Comparison of ENCODE assay signal across 11 mouse cellular contexts in genomic region chr2:122365244-122365866, GRCm38 (mm10). TPM values are rescaled to one million over a fixed set of nuclear protein-coding genes. Genes with fewer than 3 reads are reported as not detected.
A peak's percentile ranks its signal among the peaks of the same experiment; 100 is the strongest.
DNase-seq lines count a peak whose midpoint lies in the region; ATAC-seq and TF ChIP-seq lines count a peak whose summit lies in the region.
"Had no signal": no experiment of that assay in that cellular context is flagged by ENCODE, and none has a peak within 500 bp of the region (broad histone marks: within the 10 kb centered on the region; RNA-seq: fewer than 3 reads in every experiment).

No protein-coding gene starts in this region.

- peaks cover 9% of the 10 kb centered on the region for H3K27me3 ChIP-seq in hindbrain, embryonic 10.5 days (ENCODE audit: insufficient read depth, poor library complexity, severe bottlenecking)
- H3K27me3 ChIP-seq in hindbrain, embryonic 11.5 days (ENCODE audit: control insufficient read depth, insufficient read depth, low read length): no peaks in the 10 kb centered on the region
- no peaks in the 10 kb centered on the region for H3K27me3 ChIP-seq in ES-Bruce4 (ENCODE audit: control insufficient read depth, insufficient read depth, low read length, poor library complexity, severe bottlenecking)
- no peaks in the 10 kb centered on the region for H3K27me3 ChIP-seq in liver, embryonic 14.5 days (ENCODE audit: control insufficient read depth, insufficient read depth, low read length)

- WGBS in hindbrain, embryonic 10.5 days: 88% methylated on average over 10 of the region's 10 CpGs
- 87% methylated on average over 10 of the region's 10 CpGs for WGBS in hindbrain, embryonic 11.5 days
- WGBS in liver, embryonic 14.5 days (ENCODE audit: insufficient replicate concordance): 75% methylated on average over 10 of the region's 10 CpGs

- ATAC-seq in hindbrain, embryonic 11.5 days (ENCODE audit: low FRiP score): no peak
- ATAC-seq in liver, embryonic 14.5 days (ENCODE audit: insufficient read depth): no peak

- H3K27ac ChIP-seq in hindbrain, embryonic 10.5 days: no peak overlapping the region
- H3K27ac ChIP-seq in hindbrain, embryonic 11.5 days (ENCODE audit: low read depth, low read length): no peak overlapping the region
- no peak overlapping the region for H3K27ac ChIP-seq in ES-Bruce4 (ENCODE audit: insufficient read depth, low read length)
- peak overlapping the region; percentile 66 for H3K27ac ChIP-seq in liver, embryonic 14.5 days

- no peak for DNase-seq in hindbrain, embryonic 10.5 days (ENCODE audit: low spot score)
- no peak for DNase-seq in hindbrain, embryonic 11.5 days (ENCODE audit: low spot score)
- DNase-seq in cerebellum, adult 9-10 months: peak; percentile 78
- no peak for DNase-seq in liver, embryonic 14.5 days (ENCODE audit: low read depth in 3 of 3, low spot score in 3 of 3)
- DNase-seq in kidney, postnatal 14 days: no peak
- DNase-seq in thymus, adult 18-20 months: no peak
- DNase-seq in gastrocnemius, postnatal 25 days: no peak
- DNase-seq: heart, postnatal 10 days; lung, postnatal 14 days had no signal

- no peak for TF ChIP-seq POLR2A in ES-Bruce4 (IDR thresholded peaks at IDR 0.05; ENCODE audit: insufficient read depth, low read length)

- H3K9ac ChIP-seq in hindbrain, embryonic 11.5 days (ENCODE audit: low read depth, low read length): no peak overlapping the region
- H3K9ac ChIP-seq in ES-Bruce4 (ENCODE audit: low read depth, poor library complexity, severe bottlenecking): no peak overlapping the region
- H3K9ac ChIP-seq in liver, embryonic 14.5 days (replicated peaks): no peak overlapping the region; the same call in 1 of the 2 replicates

- no peak overlapping the region for H3K4me2 ChIP-seq in hindbrain, embryonic 11.5 days (replicated peaks; ENCODE audit: low read depth, low read length)
- H3K4me2 ChIP-seq in liver, embryonic 14.5 days (ENCODE audit: low read depth): peak overlapping the region; percentile 48

- no peaks in the 10 kb centered on the region for H3K9me3 ChIP-seq in hindbrain, embryonic 10.5 days
- no peaks in the 10 kb centered on the region for H3K9me3 ChIP-seq in hindbrain, embryonic 11.5 days (ENCODE audit: control insufficient read depth, low read length)
- H3K9me3 ChIP-seq in ES-Bruce4 (replicated peaks; ENCODE audit: control insufficient read depth, insufficient read depth, low read length, poor library complexity, severe bottlenecking): no peaks in the 10 kb centered on the region
- H3K9me3 ChIP-seq in liver, embryonic 14.5 days (ENCODE audit: control insufficient read depth, low read length): no peaks in the 10 kb centered on the region

- peaks cover 48% of the 10 kb centered on the region for H3K36me3 ChIP-seq in hindbrain, embryonic 10.5 days
- H3K36me3 ChIP-seq in hindbrain, embryonic 11.5 days (ENCODE audit: control insufficient read depth, insufficient read depth, low read length): no peaks in the 10 kb centered on the region
- H3K36me3 ChIP-seq in ES-Bruce4 (ENCODE audit: control insufficient read depth, insufficient read depth, low read length, poor library complexity, severe bottlenecking): no peaks in the 10 kb centered on the region
- no peaks in the 10 kb centered on the region; the same call in 1 of the 2 replicates for H3K36me3 ChIP-seq in liver, embryonic 14.5 days (replicated peaks; ENCODE audit: control insufficient read depth, insufficient read depth, low read depth)

- peaks cover 57% of the 10 kb centered on the region for H3K4me1 ChIP-seq in hindbrain, embryonic 10.5 days (replicated peaks)
- H3K4me1 ChIP-seq in hindbrain, embryonic 11.5 days (replicated peaks; ENCODE audit: control insufficient read depth, insufficient read depth, low read length): peaks cover 9% of the 10 kb centered on the region; the same call in 1 of the 2 replicates
- H3K4me1 ChIP-seq in ES-Bruce4 (ENCODE audit: control insufficient read depth, insufficient read depth, low read length): peaks cover 2% of the 10 kb centered on the region
- peaks cover 31 to 40% of the 10 kb centered on the region in 2 experiments for H3K4me1 ChIP-seq in liver, embryonic 14.5 days (replicated peaks; ENCODE audit: control insufficient read depth in 2 of 2, insufficient read depth in 2 of 2, low read length in 1 of 2)

- peak; percentile 62 for TF ChIP-seq CTCF in ES-Bruce4 (IDR thresholded peaks at IDR 0.05; ENCODE audit: low read depth, low read length)
- TF ChIP-seq CTCF in liver, embryonic 14.5 days (IDR thresholded peaks at IDR 0.05; ENCODE audit: low read depth): peak; percentile 63

- H3K4me3 ChIP-seq in hindbrain, embryonic 10.5 days: 0 out of 2 replicates have a peak overlapping the region, but pooled peaks have one; percentile 96
- H3K4me3 ChIP-seq in hindbrain, embryonic 11.5 days (ENCODE audit: low read depth, low read length): no peak overlapping the region
- H3K4me3 ChIP-seq in ES-Bruce4 (ENCODE audit: low read depth, low read length): no peak overlapping the region
- H3K4me3 ChIP-seq in liver, embryonic 14.5 days (ENCODE audit: insufficient read depth in 1 of 2, low read depth in 2 of 2, low read length in 2 of 2): no peak overlapping the region

- no peak for TF ChIP-seq EP300 in ES-Bruce4 (IDR thresholded peaks at IDR 0.05; ENCODE audit: insufficient read depth, low read depth, low read length)
- TF ChIP-seq EP300 in liver, embryonic 14.5 days (IDR thresholded peaks at IDR 0.05; ENCODE audit: low read depth): no peak

RNA-seq across cellular contexts. Expression of gene Shf, which starts 3.6 kb away (rescaled TPM):
- 8.8 and 9.6 TPM in 2 replicates for polyA plus RNA-seq in hindbrain, embryonic 10.5 days (2016; fragmentation: Nextera tagmentation; extraction: Ambion mirVana)
- polyA plus RNA-seq in hindbrain, embryonic 11.5 days (2014; fragmentation: Nextera tagmentation; extraction: Ambion mirVana): 10.3 and 11.7 TPM in 2 replicates
- polyA plus RNA-seq in ES-Bruce4 (2011; ENCODE audit: insufficient read depth, insufficient read length, low read depth, missing spikeins): 3.7 and 6.0 TPM in 2 replicates
- polyA plus RNA-seq in liver, embryonic 14.5 days (2012; rRNA removed): 4.4 and 7.1 TPM in 2 replicates
- 1.6 and 1.8 TPM in 2 replicates for polyA plus RNA-seq in liver, embryonic 14.5 days (2014; fragmentation: Nextera tagmentation; extraction: Ambion mirVana)
- total RNA-seq in gastrocnemius, postnatal 25 days (2021): 1 to 10 TPM; 2.0 to 2.7 TPM

RNA-seq across cellular contexts. Expression of gene Duox1, which starts 49.9 kb away (rescaled TPM):
- 0.04 TPM in 1 of 2 replicates, not detected in the other for polyA plus RNA-seq in hindbrain, embryonic 10.5 days (2016; fragmentation: Nextera tagmentation; extraction: Ambion mirVana)
- polyA plus RNA-seq in hindbrain, embryonic 11.5 days (2014; fragmentation: Nextera tagmentation; extraction: Ambion mirVana): 0.12 TPM in 1 of 2 replicates, not detected in the other
- not detected in 2 replicates for polyA plus RNA-seq in ES-Bruce4 (2011; ENCODE audit: insufficient read depth, insufficient read length, low read depth, missing spikeins)
- polyA plus RNA-seq in liver, embryonic 14.5 days (2012; rRNA removed): not detected in 2 replicates
- not detected in 2 replicates for polyA plus RNA-seq in liver, embryonic 14.5 days (2014; fragmentation: Nextera tagmentation; extraction: Ambion mirVana)
- under 1 TPM; 0.46 to 0.72 TPM for total RNA-seq in gastrocnemius, postnatal 25 days (2021)
- total RNA-seq: layer of hippocampus, postnatal 25 days had no signal

RNA-seq across cellular contexts. Expression of gene Duoxa1, which starts 51.8 kb away (rescaled TPM):
- polyA plus RNA-seq in hindbrain, embryonic 10.5 days (2016; fragmentation: Nextera tagmentation; extraction: Ambion mirVana): not detected in 2 replicates
- 0.07 TPM in 1 of 2 replicates, not detected in the other for polyA plus RNA-seq in hindbrain, embryonic 11.5 days (2014; fragmentation: Nextera tagmentation; extraction: Ambion mirVana)
- not detected in 2 replicates for polyA plus RNA-seq in ES-Bruce4 (2011; ENCODE audit: insufficient read depth, insufficient read length, low read depth, missing spikeins)
- polyA plus RNA-seq in liver, embryonic 14.5 days (2012; rRNA removed): not detected in 2 replicates
- polyA plus RNA-seq in liver, embryonic 14.5 days (2014; fragmentation: Nextera tagmentation; extraction: Ambion mirVana): not detected in 2 replicates
- 1 to 10 TPM in 1 of 2 experiments, under 1 TPM in 1; 0.95 to 1.1 TPM for total RNA-seq in gastrocnemius, postnatal 25 days (2021)
- total RNA-seq: layer of hippocampus, postnatal 25 days had no signal
